Mouse (Mus musculus) left cerebral cortex, adult 8-10 months (tissue): ENCODE results near the gene Lpcat2. TPM values are rescaled to one million over a fixed set of nuclear protein-coding genes. Genes with fewer than 3 reads are reported as not detected.

Experiments
- DNase-seq, 2 experiments: peaks; one replicate each; pipeline ENCODE4 v3.0.0; 2022; ENCODE audit warnings: low spot score in 2 of 2
- microRNA-seq, 2 experiments: library from miRNA; unstranded; fragments of <30 nt; microRNA quantifications; one replicate each; pipeline ENCODE4 v1.2.0; 2022
- total RNA-seq, 4 experiments: library from RNA; stranded (reverse); gene quantifications; 2 replicates each; pipeline ENCODE4 v1.2.4; 2022

Gene Lpcat2
- total RNA-seq, 4 experiments from 2014 or later, result 9.6 to 13.3 (median 9.8) TPM

DNA sequence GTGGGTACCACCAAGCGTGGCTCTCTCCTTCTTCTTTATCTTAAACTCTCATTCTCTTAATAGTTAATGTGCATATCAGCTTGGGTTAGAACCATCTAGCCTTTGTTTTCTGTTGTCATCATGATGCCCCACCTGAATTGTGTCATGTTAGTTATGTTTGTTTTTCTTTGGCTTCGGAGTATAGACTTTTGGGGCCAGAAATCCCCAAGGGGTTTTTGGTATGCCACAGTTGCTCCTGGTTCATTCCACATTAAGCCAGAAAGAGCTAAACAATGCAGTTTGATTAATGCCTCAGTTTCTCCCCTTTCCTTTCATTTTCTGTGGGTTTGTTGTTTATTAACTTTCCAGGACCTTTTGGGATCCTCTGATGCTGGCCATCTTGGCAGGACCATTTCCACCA lies 53.3 kb downstream of the Lpcat2 start:
- DNase-seq, result no peak

DNA sequence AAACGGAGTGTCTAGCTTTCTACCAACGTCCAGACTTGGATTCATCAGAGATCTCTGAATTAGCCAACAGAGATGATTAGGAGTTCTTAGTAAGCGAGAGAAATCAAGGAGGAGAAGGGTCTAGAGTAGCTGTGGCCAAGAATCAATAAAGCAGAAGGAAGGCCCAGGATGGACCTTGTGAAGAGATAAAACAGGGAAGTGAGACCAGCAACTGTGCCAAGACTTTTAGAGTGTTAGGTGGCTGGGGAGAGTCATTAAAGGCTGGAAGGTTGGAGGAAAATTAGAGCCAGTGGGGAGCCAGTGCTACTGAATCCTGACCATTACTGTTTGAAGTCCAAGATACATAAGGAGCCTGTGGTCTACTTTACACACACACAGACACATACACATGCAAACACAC lies 56.3 kb downstream of the Lpcat2 start:
- DNase-seq, result no peak

DNA sequence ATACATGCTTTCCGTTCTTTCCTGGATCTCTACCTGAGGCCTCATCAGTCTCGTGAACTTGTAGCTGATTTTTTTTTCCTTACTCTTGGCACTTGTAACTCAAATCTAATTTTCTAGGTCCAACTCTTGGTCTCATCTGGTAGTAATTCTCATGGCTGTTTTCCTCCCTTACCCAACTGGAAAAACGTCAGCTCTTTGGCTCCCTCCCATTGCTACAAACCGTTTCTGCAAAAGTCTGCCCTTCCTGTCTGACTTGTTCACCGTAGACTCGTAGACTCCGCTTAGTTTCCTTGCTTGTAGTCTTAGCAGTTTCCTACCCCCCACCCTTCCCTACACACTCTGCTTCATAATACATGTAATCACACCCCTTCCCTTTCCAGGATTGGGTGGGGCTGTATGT lies 58.3 kb downstream of the Lpcat2 start:
- DNase-seq, result no peak

DNA sequence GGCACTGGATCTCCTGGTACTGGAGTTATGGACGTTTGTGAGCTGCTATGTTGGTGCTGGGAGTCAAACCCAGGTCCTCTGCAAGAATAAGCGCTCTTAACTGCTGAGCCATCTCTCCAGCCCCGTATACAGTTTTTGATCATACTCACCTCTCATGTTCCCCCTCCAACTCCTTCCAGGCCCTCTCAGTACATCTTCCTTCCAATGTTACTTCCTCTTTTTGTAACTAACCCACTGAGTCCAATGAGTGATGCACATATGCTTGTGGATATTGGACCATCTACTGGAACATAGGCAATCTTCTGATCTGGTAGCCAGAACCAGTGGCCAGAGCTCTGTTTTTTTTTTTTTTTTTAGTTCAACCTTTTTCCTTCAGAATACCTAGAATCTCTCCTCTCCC lies 60.9 kb downstream of the Lpcat2 start:
- no peak for DNase-seq

DNA sequence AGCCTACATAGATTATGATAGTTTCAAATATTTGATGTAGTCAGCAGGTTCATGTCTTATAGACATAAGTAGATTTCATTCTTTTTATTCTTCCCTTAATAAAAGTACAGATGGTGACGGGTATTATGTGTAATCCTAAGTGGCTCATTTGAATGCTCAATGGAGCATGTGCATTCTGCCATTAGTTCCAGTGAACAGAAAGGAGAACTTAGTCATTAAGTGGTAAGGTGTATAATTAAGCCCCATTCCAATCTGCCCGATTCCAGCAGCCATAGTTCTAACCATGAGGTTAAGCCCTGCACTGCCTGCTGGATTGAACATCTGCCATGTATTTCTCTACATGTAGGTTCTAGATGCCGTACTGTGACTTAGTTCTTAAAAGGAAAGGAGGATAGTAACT lies 66.6 kb downstream of the Lpcat2 start:
- no peak for DNase-seq

DNA sequence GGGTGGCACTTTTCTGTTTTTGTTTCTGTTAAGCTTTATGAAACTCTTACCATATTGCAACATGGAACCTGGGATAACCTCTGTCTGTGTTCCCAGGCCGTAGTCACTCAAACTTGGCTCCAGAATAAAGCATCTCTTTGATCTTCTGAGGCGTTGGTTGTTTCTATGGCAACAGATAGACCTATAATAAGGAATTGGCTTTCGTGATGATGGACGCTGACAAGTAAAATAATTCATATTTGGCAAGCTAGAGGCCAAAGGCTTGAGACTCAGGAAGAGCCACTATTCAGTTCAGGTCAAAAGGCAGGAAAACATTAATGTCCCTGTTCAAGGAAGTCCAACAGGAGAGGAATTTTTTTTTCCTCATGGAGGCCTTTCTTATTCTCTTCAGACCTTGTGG lies 73.8 kb downstream of the Lpcat2 start:
- no peak for DNase-seq

DNA sequence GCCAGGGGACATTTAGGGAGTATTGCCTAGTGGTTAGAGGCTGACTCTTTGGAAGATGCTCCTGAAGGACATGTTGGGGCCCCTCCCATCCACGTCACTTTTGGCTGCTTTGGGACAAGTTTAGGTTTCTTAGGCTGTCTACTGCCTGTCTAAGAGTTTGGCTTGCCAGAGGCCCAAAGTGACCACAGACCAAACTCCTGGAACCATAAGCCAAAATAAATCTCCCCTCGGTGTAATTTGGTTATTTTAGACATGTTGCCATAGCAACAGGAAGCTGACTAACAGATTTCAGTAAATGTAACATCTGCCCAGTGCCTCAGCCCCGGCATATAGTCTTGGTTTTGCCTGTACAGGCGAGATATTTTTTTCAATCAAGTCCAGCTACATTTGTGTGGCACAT lies 82.9 kb downstream of the Lpcat2 start:
- no peak for DNase-seq

DNA sequence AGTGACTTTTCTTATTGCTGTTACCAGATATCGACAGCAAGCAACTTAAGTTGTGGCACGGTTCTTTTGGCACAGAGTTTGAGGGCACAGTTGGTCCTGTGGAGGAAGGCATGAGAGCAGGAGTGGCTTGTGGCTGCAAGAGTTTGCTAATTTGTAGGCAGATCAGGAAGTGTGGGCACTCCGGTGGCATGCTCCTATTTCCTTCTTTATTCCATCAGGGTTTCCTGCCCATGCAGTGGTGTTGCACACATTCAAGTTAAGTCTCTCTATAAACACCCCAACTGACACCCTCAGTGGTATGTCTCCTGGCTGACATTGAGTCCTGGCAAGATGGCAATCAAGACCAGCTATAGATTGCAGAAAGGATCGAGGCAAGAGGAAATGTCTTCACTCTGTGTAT lies 93.9 kb downstream of the Lpcat2 start:
- DNase-seq, result no peak

DNA sequence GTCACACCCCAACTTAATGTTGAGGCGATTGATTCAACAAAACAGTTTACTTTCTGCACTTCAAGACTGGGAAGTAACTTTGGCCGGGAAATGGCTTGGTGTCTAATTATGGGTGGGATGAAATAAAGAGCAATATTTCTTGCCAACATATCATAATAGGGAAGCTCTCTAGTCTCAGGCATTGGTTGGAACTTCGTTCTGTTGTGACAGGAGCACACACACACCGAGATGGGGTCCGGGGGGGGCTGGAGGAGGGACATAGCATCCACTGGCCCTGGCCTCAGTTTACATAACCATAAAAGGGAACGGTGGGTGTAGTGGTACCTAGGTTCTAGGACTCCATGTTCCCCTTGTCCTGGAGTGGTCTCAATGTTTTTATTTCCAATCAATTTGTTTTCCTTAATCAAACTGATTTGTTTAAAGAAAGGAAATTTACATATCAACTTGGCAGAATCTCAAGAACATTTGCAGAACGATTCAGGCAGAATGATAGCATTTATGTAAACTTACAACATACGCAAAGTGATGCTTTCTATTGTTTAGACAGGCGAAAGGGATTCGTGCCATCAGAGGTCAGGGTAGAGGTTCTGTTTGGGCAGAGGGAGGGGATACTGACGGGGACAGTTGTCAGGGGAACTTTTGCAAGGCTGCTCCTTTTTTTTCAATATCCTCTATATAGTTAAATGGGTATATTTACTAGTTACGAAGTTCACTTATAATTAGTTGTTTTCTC lies 95.7 kb downstream of the Lpcat2 start:
- DNase-seq, result no peak

DNA sequence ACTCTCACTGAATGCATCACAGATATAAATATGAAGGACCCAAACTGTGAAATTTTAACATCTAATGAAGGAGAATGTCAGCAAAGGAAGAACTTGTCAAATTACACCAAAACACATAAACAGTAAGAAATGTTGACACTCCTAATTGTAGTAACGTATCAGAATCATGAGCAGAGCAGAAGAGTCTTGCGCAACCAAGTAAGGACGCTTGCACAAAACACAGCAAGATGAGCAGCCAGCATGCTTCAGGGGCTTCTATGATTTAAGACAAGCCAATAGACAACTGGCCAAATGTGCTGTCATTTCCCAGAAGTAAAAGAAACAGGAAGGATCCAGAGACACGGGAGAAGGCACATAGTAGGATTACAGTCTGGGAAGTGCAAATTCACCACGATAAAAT lies 98.9 kb downstream of the Lpcat2 start:
- DNase-seq, result no peak

DNA sequence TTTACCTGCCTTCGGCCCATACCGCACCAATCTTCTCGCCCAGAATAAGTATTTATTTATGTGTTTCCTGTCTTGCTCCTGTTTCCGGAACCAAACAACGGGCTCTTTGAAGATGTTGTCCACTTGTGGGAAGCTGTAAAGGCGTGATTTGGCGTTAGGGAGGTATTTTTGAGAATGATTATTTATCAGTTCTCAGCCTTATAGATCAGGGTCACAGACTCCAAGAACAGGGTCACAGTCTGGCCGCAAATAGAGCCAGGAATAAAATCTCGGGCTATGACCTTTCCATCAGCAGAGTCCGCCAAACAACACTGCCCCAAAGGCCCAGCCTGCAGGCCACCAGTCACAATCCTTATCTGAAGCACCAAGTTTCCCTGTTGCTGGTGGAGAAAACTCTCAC lies 104.6 kb downstream of the Lpcat2 start, which contains the start of gene Slc6a2:
Gene Slc6a2 (plus strand): TSS at position 301 of the 400 bp plus-strand sequence.
- no peak for DNase-seq

DNA sequence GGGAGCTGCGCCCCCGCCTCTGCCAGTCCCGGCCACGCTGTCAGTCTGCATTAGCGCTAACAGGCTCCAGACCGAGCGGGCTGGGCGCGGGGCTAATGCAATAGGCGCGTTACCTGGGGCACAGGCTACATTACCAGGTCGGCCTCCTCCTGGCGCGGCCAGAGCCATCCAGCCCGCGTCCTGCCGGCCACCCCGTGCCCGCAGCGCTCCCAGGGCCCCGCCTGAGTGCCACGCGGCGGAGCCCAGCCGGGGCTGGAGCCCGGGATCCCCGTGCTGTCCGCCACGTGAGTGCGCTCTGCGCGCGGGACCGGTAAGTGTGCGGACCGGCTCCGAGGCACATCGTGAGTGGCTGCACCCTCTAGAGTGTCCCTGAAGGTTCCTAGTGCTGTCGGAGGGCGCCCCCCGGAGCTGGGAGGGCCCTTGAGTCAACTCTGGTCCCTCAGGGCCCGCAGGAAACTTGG lies 105.3 kb downstream of the Lpcat2 start:
- no peak for DNase-seq

DNA sequence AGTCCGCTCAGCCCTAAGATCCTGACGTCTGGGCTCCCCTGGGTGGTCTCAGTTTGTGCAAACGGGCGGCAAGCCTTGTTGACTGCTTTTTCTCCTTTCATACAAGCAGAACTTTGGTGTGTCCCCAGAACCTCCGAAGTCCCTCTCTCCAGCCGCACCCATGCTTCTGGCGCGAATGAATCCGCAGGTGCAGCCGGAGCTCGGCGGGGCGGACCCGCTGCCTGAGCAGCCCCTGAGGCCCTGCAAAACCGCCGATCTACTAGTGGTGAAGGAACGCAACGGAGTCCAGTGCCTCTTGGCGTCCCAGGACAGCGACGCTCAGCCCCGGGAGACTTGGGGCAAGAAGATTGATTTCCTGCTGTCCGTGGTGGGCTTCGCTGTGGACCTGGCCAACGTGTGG lies 105.9 kb downstream of the Lpcat2 start:
- no peak for DNase-seq

DNA sequence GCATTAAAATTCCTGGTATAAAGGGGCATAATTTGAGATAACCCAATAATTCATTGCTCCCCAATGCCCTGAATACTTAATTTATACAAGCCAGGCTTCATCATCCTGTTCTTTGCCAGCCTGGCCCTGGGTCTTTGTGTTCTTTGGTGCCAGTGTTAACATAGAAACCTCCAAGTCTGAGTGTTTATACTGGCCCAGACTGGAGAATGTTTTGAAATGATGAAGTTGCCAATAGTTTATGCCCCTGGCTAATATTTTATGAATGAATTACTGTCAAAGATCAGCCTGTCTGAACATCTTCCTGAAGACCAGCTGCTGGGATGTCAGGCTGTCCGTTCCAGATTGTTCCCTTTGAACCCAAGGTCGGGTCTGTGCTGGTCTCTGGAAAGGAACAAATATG lies 109.4 kb downstream of the Lpcat2 start:
- DNase-seq, result no peak

Small RNA genes lying within 50 kb of the gene (microRNA-seq; reads per million reads assigned to microRNA genes)
- 0 reads per million in 2 experiments for gene Gm22151

Other genes starting within 250 kb of the Lpcat2 start
- gene Irx6, start 181.1 kb upstream of the Lpcat2 start, total RNA-seq, result under 1 TPM; 0.17 to 0.32 (median 0.22) TPM
- 1 to 10 TPM; 1.8 to 4.7 (median 4.1) TPM for gene Mmp2, start 28.0 kb upstream of the Lpcat2 start, total RNA-seq
- 1 to 10 TPM in 2 of 4 experiments, under 1 TPM in 1, not detected in 1; 0.49 to 1.6 (median 1.0) TPM for gene Capns2, start 46.1 kb downstream of the Lpcat2 start, total RNA-seq
- gene Slc6a2, start 104.7 kb downstream of the Lpcat2 start, total RNA-seq, result under 1 TPM; 0.11 to 0.27 (median 0.20) TPM
- gene Ces1a, start 192.9 kb downstream of the Lpcat2 start, total RNA-seq, result under 1 TPM in 1 of 4 experiments, not detected in 3; 0.41 TPM
- not detected for gene Ces1b, start 224.7 kb downstream of the Lpcat2 start, total RNA-seq